Mouse (Mus musculus): Measurements from ENCODE around the gene Mc3r. TPM values are rescaled to one million over a fixed set of nuclear protein-coding genes. Genes with fewer than 3 reads are reported as not detected.

The Mc3r gene
- polyA plus RNA-seq, 1 experiment from 2014 or later = not detected

DNA sequence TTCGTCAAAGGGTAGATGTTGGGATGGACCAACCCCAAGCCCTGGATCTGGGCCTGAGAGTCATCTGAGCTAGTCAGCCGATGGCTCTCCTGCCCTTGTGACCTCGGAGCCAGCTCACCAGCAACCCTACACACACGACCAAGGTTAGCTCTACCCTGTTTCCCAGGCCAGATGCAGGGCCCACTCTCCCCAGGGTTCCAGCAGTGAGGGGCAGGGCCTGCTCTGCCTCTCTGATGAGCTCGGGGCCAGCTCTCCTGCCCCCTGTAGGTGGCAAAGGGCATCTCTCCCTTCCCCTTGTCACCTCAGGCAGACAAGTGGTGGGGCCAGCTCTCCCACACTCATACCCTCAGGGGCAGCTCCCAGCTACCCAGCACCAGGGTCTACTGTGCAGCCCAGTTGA is 29.1 kb upstream of the Mc3r start:
- Histone ChIP-seq H3K27ac (ENCODE audit: low read length) (no peak overlapping the region), H3K9ac (replicated peaks; ENCODE audit: low read depth, low read length) (no peak overlapping the region), H3K27me3 (ENCODE audit: control insufficient read depth, insufficient read depth, low read length) (no peaks in the 10 kb centered on the region), H3K4me2 (replicated peaks; ENCODE audit: low read depth, low read length) (no peak overlapping the region), H3K4me1 (ENCODE audit: control insufficient read depth, insufficient read depth, low read length) (no peaks in the 10 kb centered on the region), H3K36me3 (ENCODE audit: control insufficient read depth, insufficient read depth, low read length) (no peaks in the 10 kb centered on the region), H3K9me3 (ENCODE audit: control insufficient read depth, low read depth, low read length) (no peaks in the 10 kb centered on the region), H3K4me3 (ENCODE audit: low read depth, low read length) (no peak overlapping the region)
- ATAC-seq (ENCODE audit: insufficient number of reproducible peaks, insufficient read depth, low FRiP score, low read depth) = no peak
- WGBS = 61% methylated on average over 5 of the region's 5 CpGs

DNA sequence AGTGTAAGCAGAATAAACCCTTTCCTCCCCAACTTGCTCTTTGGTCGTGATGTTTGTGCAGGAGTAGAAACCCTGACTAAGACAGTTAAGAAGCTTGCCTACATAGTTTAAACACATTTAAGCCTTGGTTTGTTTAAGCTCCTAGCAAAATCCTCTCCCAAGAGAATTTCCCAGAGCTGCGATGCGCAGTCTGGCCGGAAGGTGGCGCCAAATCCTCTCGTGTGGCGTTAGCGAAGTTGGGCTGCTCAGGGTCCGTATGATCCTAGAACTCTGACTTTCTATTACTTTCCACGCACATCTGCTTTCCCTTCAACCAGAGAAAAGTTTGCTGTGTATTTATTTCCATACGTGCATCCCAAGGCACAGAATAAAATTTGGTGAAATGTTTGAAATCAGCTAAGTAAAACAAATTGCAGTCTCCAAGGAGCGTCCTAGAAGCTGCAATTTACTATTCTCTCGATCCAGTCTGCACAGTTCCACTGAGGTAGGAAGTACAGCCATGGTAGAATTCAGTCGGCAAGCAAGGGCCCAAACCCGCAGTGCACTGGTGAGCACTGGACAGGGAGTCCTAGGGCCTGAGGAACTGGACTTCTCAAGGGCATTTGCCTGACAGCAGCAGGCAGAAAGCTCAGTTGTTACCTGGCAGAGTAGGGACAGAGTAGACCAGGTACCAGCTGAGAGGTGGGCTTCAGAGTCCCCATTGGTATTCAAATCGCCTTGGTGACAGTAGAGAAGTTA is 26.5 kb upstream of the Mc3r start:
- H3K4me3 ChIP-seq (ENCODE audit: low read depth, low read length) = no peak overlapping the region
- no peaks in the 10 kb centered on the region for H3K27me3 ChIP-seq (ENCODE audit: control insufficient read depth, insufficient read depth, low read length)
- H3K4me2 ChIP-seq (replicated peaks; ENCODE audit: low read depth, low read length) = no peak overlapping the region
- no peaks in the 10 kb centered on the region for H3K9me3 ChIP-seq (ENCODE audit: control insufficient read depth, low read depth, low read length)
- H3K4me1 ChIP-seq (ENCODE audit: control insufficient read depth, insufficient read depth, low read length) = no peaks in the 10 kb centered on the region
- H3K27ac ChIP-seq (ENCODE audit: low read length) = no peak overlapping the region
- WGBS = 10% methylated on average over 16 of the region's 16 CpGs
- no peaks in the 10 kb centered on the region for H3K36me3 ChIP-seq (ENCODE audit: control insufficient read depth, insufficient read depth, low read length)
- ATAC-seq (ENCODE audit: insufficient number of reproducible peaks, insufficient read depth, low FRiP score, low read depth) = no peak
- no peak overlapping the region for H3K9ac ChIP-seq (replicated peaks; ENCODE audit: low read depth, low read length)

GRCm38 (mm10) chr2:172222394-172222785 is 25.9 kb upstream of the Mc3r start:
- Histone ChIP-seq H3K9ac (replicated peaks; ENCODE audit: low read depth, low read length) (no peak overlapping the region), H3K4me1 (ENCODE audit: control insufficient read depth, insufficient read depth, low read length) (no peaks in the 10 kb centered on the region), H3K9me3 (ENCODE audit: control insufficient read depth, low read depth, low read length) (no peaks in the 10 kb centered on the region), H3K36me3 (ENCODE audit: control insufficient read depth, insufficient read depth, low read length) (no peaks in the 10 kb centered on the region), H3K27ac (ENCODE audit: low read length) (no peak overlapping the region), H3K4me3 (ENCODE audit: low read depth, low read length) (no peak overlapping the region), H3K27me3 (ENCODE audit: control insufficient read depth, insufficient read depth, low read length) (no peaks in the 10 kb centered on the region), H3K4me2 (replicated peaks; ENCODE audit: low read depth, low read length) (no peak overlapping the region)
- no peak for ATAC-seq (ENCODE audit: insufficient number of reproducible peaks, insufficient read depth, low FRiP score, low read depth)
- WGBS = 16% methylated on average over 6 of the region's 6 CpGs

- Histone ChIP-seq H3K4me2 (replicated peaks; ENCODE audit: low read depth, low read length) (no peak overlapping the region), H3K36me3 (ENCODE audit: control insufficient read depth, insufficient read depth, low read length) (no peaks in the 10 kb centered on the region), H3K4me1 (ENCODE audit: control insufficient read depth, insufficient read depth, low read length) (no peaks in the 10 kb centered on the region), H3K9ac (replicated peaks; ENCODE audit: low read depth, low read length) (no peak overlapping the region), H3K27me3 (ENCODE audit: control insufficient read depth, insufficient read depth, low read length) (no peaks in the 10 kb centered on the region), H3K4me3 (ENCODE audit: low read depth, low read length) (no peak overlapping the region), H3K9me3 (ENCODE audit: control insufficient read depth, low read depth, low read length) (no peaks in the 10 kb centered on the region), H3K27ac (ENCODE audit: low read length) (no peak overlapping the region)
- WGBS = 82% methylated on average over 7 of the region's 7 CpGs
- ATAC-seq (ENCODE audit: insufficient number of reproducible peaks, insufficient read depth, low FRiP score, low read depth) = no peak
Measured at GRCm38 (mm10) chr2:172222891-172223290, 25.4 kb upstream of the Mc3r start.

DNA sequence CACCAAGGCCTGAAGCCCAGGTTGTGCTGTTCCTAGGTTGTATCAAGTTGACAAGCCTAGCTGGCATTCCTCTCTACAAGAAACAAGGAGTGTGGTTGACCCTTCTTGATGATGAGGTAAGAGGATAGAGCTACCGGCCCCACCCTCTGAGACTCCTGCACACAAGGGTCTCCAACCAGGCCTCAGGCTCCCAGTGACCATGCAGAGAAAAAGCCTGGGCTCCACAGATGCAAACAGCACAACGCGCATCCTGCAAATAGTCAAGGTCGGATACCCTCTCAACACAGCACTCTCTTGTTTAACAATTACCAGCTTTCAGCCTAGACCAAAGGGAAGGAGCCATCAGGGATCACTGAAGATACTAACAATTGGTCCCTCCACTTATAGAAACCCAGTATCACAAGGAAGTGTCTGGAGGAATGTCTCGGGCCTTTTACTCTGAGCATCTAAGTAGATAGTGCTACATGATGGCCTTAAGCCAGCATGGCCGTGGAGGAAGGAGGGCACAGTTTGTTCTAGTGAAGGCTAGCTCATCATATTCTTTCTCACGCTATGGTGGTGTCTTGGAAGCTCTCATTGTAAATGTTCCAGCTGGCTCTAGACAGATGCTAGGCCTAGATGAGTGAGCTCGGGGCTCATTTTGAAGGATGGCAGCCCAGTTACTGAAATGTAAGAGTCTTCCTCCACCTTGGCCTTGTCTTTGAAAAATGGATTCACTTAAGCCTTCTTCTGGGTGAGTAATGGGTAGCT is 24.7 kb upstream of the Mc3r start:
- WGBS = 71% methylated on average over 8 of the region's 8 CpGs
- no peak overlapping the region for H3K9ac ChIP-seq (replicated peaks; ENCODE audit: low read depth, low read length)
- H3K27ac ChIP-seq (ENCODE audit: low read length) = no peak overlapping the region
- no peaks in the 10 kb centered on the region for H3K9me3 ChIP-seq (ENCODE audit: control insufficient read depth, low read depth, low read length)
- H3K4me2 ChIP-seq (replicated peaks; ENCODE audit: low read depth, low read length) = no peak overlapping the region
- no peak for ATAC-seq (ENCODE audit: insufficient number of reproducible peaks, insufficient read depth, low FRiP score, low read depth)
- no peaks in the 10 kb centered on the region for H3K36me3 ChIP-seq (ENCODE audit: control insufficient read depth, insufficient read depth, low read length)
- no peak overlapping the region for H3K4me3 ChIP-seq (ENCODE audit: low read depth, low read length)
- no peaks in the 10 kb centered on the region for H3K4me1 ChIP-seq (ENCODE audit: control insufficient read depth, insufficient read depth, low read length)
- H3K27me3 ChIP-seq (ENCODE audit: control insufficient read depth, insufficient read depth, low read length) = no peaks in the 10 kb centered on the region

DNA sequence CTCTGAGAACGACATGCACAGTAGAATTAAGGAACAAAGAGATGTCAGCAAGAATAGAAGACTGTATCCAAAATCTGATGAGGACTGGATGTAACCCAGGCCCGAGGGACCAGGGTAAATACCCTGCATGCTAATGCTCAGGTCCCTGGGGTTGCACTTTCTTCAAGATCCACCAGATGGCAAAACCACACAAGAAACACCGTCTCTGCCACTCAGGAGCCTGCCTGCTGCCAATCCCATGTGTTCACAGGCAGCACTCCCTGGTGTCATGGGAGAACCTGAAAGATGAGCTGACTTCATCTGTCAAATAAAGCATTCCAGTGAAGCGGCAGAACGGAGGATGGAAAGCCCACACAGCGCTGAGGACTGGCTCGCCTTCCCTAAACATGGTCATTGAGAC is 21.3 kb upstream of the Mc3r start:
- Histone ChIP-seq H3K4me3 (ENCODE audit: low read depth, low read length) (no peak overlapping the region), H3K27me3 (ENCODE audit: control insufficient read depth, insufficient read depth, low read length) (no peaks in the 10 kb centered on the region), H3K4me2 (replicated peaks; ENCODE audit: low read depth, low read length) (no peak overlapping the region), H3K36me3 (ENCODE audit: control insufficient read depth, insufficient read depth, low read length) (no peaks in the 10 kb centered on the region), H3K9ac (replicated peaks; ENCODE audit: low read depth, low read length) (no peak overlapping the region), H3K9me3 (ENCODE audit: control insufficient read depth, low read depth, low read length) (no peaks in the 10 kb centered on the region), H3K4me1 (ENCODE audit: control insufficient read depth, insufficient read depth, low read length) (no peaks in the 10 kb centered on the region), H3K27ac (ENCODE audit: low read length) (no peak overlapping the region)
- 27% methylated on average over 7 of the region's 7 CpGs for WGBS
- ATAC-seq (ENCODE audit: insufficient number of reproducible peaks, insufficient read depth, low FRiP score, low read depth) = no peak

- Histone ChIP-seq H3K9ac (replicated peaks; ENCODE audit: low read depth, low read length) (no peak overlapping the region), H3K27ac (ENCODE audit: low read length) (no peak overlapping the region), H3K9me3 (ENCODE audit: control insufficient read depth, low read depth, low read length) (no peaks in the 10 kb centered on the region), H3K4me1 (ENCODE audit: control insufficient read depth, insufficient read depth, low read length) (no peaks in the 10 kb centered on the region), H3K4me3 (ENCODE audit: low read depth, low read length) (no peak overlapping the region), H3K27me3 (ENCODE audit: control insufficient read depth, insufficient read depth, low read length) (no peaks in the 10 kb centered on the region), H3K4me2 (replicated peaks; ENCODE audit: low read depth, low read length) (no peak overlapping the region), H3K36me3 (ENCODE audit: control insufficient read depth, insufficient read depth, low read length) (no peaks in the 10 kb centered on the region)
- WGBS = 92% methylated on average over 3 of the region's 3 CpGs
- no peak for ATAC-seq (ENCODE audit: insufficient number of reproducible peaks, insufficient read depth, low FRiP score, low read depth)
Measured at GRCm38 (mm10) chr2:172227808-172228207, 20.5 kb upstream of the Mc3r start.

- Histone ChIP-seq H3K27ac (ENCODE audit: low read length) (no peak overlapping the region), H3K36me3 (ENCODE audit: control insufficient read depth, insufficient read depth, low read length) (no peaks in the 10 kb centered on the region), H3K4me3 (ENCODE audit: low read depth, low read length) (no peak overlapping the region), H3K27me3 (ENCODE audit: control insufficient read depth, insufficient read depth, low read length) (no peaks in the 10 kb centered on the region), H3K9ac (replicated peaks; ENCODE audit: low read depth, low read length) (no peak overlapping the region), H3K4me2 (replicated peaks; ENCODE audit: low read depth, low read length) (no peak overlapping the region), H3K4me1 (ENCODE audit: control insufficient read depth, insufficient read depth, low read length) (no peaks in the 10 kb centered on the region), H3K9me3 (ENCODE audit: control insufficient read depth, low read depth, low read length) (no peaks in the 10 kb centered on the region)
- 33% methylated on average over 3 of the region's 3 CpGs for WGBS
- ATAC-seq (ENCODE audit: insufficient number of reproducible peaks, insufficient read depth, low FRiP score, low read depth) = no peak
Measured at GRCm38 (mm10) chr2:172229190-172229589, 19.1 kb upstream of the Mc3r start.
